Mouse (Mus musculus) hindbrain, postnatal 0 days (tissue): ENCODE results near the gene Ostf1. TPM values are rescaled to one million over a fixed set of nuclear protein-coding genes. Genes with fewer than 3 reads are reported as not detected.
A peak's percentile ranks its signal among the peaks of the same experiment; 100 is the strongest.

Source experiments
- ATAC-seq: fragments of 200-750 bp; cut with Nextera tagmentation; 2 replicates; pipeline ENCODE4 v1.8.0; 2017; ENCODE audit warnings: mild to moderate bottlenecking, moderate TSS enrichment, moderate library complexity
- DNase-seq: peaks from one replicate; pipeline ENCODE4 v3.0.0-alpha.2; 2015; ENCODE audit warnings: low spot score
- H3K27ac ChIP-seq: fragments of 300-500 bp; sonication (generic); 2 replicates; pipeline ENCODE4 v1.5.1; 2014; ENCODE audit warnings: mild to moderate bottlenecking
- H3K27me3 ChIP-seq: fragments of 300-500 bp; sonication (generic); 2 replicates; pipeline ENCODE4 v1.6.1; 2014; ENCODE audit warnings: low read length, mixed read lengths; ENCODE audit not compliant: insufficient read depth
- H3K36me3 ChIP-seq: fragments of 300-500 bp; sonication (generic); 2 replicates; pipeline ENCODE4 v1.6.1; 2014; ENCODE audit warnings: low read length, mixed read lengths; ENCODE audit not compliant: insufficient read depth
- H3K4me1 ChIP-seq: fragments of 300-500 bp; sonication (generic); 2 replicates; pipeline ENCODE4 v1.6.1; 2014; ENCODE audit warnings: antibody characterized with exemption, low read length, mixed read lengths; ENCODE audit not compliant: insufficient read depth
- H3K4me2 ChIP-seq: fragments of 300-500 bp; sonication (generic); 2 replicates; pipeline ENCODE4 v1.6.1; 2014; ENCODE audit warnings: low read depth, mild to moderate bottlenecking, low read length, moderate library complexity, mixed read lengths
- H3K4me3 ChIP-seq: fragments of 300-500 bp; sonication (generic); 2 replicates; pipeline ENCODE4 v1.5.1; 2014; ENCODE audit warnings: low read length
- H3K9ac ChIP-seq: fragments of 300-500 bp; sonication (generic); replicated peaks from 2 replicates; pipeline ENCODE4 v1.6.1; 2014; ENCODE audit warnings: mild to moderate bottlenecking, low read length, moderate library complexity, mixed read lengths
- H3K9me3 ChIP-seq: fragments of 300-500 bp; sonication (generic); 2 replicates; pipeline ENCODE4 v1.6.1; 2016; ENCODE audit warnings: low read length, mixed read lengths
- CTCF ChIP-seq: IDR thresholded peaks from 2 replicates; pipeline ENCODE4 v1.5.1; 2016; ENCODE audit warnings: antibody characterized with exemption, control low read depth, low read depth
- WGBS: fragments of 180-500 bp; shearing (Covaris S2); extraction: QIAGEN DNeasy Blood & Tissue Kit; methylation state at CpG from one replicate; pipeline ENCODE4 v1.1.7; 2014; 5-methylcytosine and 5-hydroxymethylcytosine counted together
- polyA plus RNA-seq: library from polyadenylated mRNA; unstranded; fragments of >200 nt; fragmentation: Nextera tagmentation; extraction: Ambion mirVana; gene quantifications from 2 replicates; pipeline ENCODE4 v1.2.1, GENCODE M21; 2015
- total RNA-seq: library from RNA; depleted of rRNA; stranded (reverse); fragments of >200 nt; gene quantifications from 2 replicates; pipeline ENCODE4 v1.2.3, GENCODE M21; 2014; rRNA removed

Gene Ostf1
- 42.4 and 46.0 TPM in 2 replicates for total RNA-seq
- polyA plus RNA-seq: 67.9 and 78.0 TPM in 2 replicates

GRCm38 (mm10) chr19:18631644-18632219 lies at the start of gene Ostf1, which contains the start of gene Nmrk1:
Ostf1 (minus strand) TSS chr19:18631823.
Nmrk1 (plus strand) TSS chr19:18631950.
- WGBS: under 1% methylated on average over 51 of the region's 51 CpGs

GRCm38 (mm10) chr19:18673116-18673515 lies 41.5 kb upstream of the Ostf1 start:
- H3K4me2 ChIP-seq: peak overlapping the region; percentile 69
- peaks cover 17% of the 10 kb centered on the region for H3K4me1 ChIP-seq
- DNase-seq: no peak
- peak overlapping the region; percentile 79 for H3K4me3 ChIP-seq
- no peaks in the 10 kb centered on the region for H3K27me3 ChIP-seq
- no peak overlapping the region for H3K27ac ChIP-seq
- no peak overlapping the region; the same call in 1 of the 2 replicates for H3K9ac ChIP-seq
- H3K9me3 ChIP-seq: no peaks in the 10 kb centered on the region
- H3K36me3 ChIP-seq: no peaks in the 10 kb centered on the region
- WGBS: 12% methylated on average over 4 of the region's 4 CpGs
- ATAC-seq: no peak
- no peak for TF ChIP-seq CTCF

More at GRCm38 (mm10) chr19:18631644-18632219, at the start of gene Ostf1, which contains the start of gene Nmrk1:
- Histone ChIP-seq H3K36me3 (no peaks in the 10 kb centered on the region), H3K4me3 (peak within 1 kb of the TSS; percentile 85), H3K27ac (peak within 1 kb of the TSS; percentile 83), H3K27me3 (no peaks in the 10 kb centered on the region), H3K9me3 (no peaks in the 10 kb centered on the region), H3K4me1 (no peaks in the 10 kb centered on the region), H3K9ac (peak within 1 kb of the TSS; percentile 59), H3K4me2 (peak within 1 kb of the TSS; percentile 90)
- peak; percentile 95 for DNase-seq
- peak; percentile 98 for ATAC-seq
- no peak for TF ChIP-seq CTCF

- Histone ChIP-seq H3K9me3 (no peaks in the 10 kb centered on the region), H3K27me3 (no peaks in the 10 kb centered on the region), H3K4me3 (peak overlapping the region; percentile 79), H3K27ac (no peak overlapping the region), H3K4me2 (peak overlapping the region; percentile 69), H3K36me3 (no peaks in the 10 kb centered on the region), H3K4me1 (peaks cover 17% of the 10 kb centered on the region), H3K9ac (no peak overlapping the region)
- DNase-seq: no peak
- ATAC-seq: no peak
- no peak for TF ChIP-seq CTCF
- WGBS: 50% methylated on average over 3 of the region's 3 CpGs
Observed at GRCm38 (mm10) chr19:18672498-18672897, 40.9 kb upstream of the Ostf1 start.

GRCm38 (mm10) chr19:18671056-18671741 lies 39.6 kb upstream of the Ostf1 start:
- ATAC-seq (peak; percentile 71; the same call in 1 of the 2 replicates), DNase-seq (peak; percentile 58)
- peak overlapping the region; percentile 87 for H3K27ac ChIP-seq
- TF ChIP-seq CTCF: no peak
- H3K9me3 ChIP-seq: no peaks in the 10 kb centered on the region
- H3K4me2 ChIP-seq: peak overlapping the region; percentile 69
- no peaks in the 10 kb centered on the region for H3K36me3 ChIP-seq
- H3K9ac ChIP-seq: peak overlapping the region; percentile 70
- 2% methylated on average over 60 of the region's 64 CpGs for WGBS
- no peaks in the 10 kb centered on the region for H3K27me3 ChIP-seq
- peaks cover 17% of the 10 kb centered on the region for H3K4me1 ChIP-seq
- peak overlapping the region; percentile 79 for H3K4me3 ChIP-seq

GRCm38 (mm10) chr19:18670608-18671007 lies 39.0 kb upstream of the Ostf1 start, which contains the start of gene Carnmt1:
Carnmt1 (plus strand) TSS chr19:18670764.
- under 1% methylated on average over 48 of the region's 58 CpGs for WGBS
- peak within 1 kb of the TSS; percentile 70 for H3K9ac ChIP-seq
- H3K4me1 ChIP-seq: peaks cover 17% of the 10 kb centered on the region
- H3K27me3 ChIP-seq: no peaks in the 10 kb centered on the region
- H3K4me3 ChIP-seq: peak within 1 kb of the TSS; percentile 79
- no peaks in the 10 kb centered on the region for H3K9me3 ChIP-seq
- H3K36me3 ChIP-seq: no peaks in the 10 kb centered on the region
- ATAC-seq (peak; percentile 98), DNase-seq (peak; percentile 99)
- H3K4me2 ChIP-seq: peak within 1 kb of the TSS; percentile 69
- no peak for TF ChIP-seq CTCF
- H3K27ac ChIP-seq: peak within 1 kb of the TSS; percentile 87

GRCm38 (mm10) chr19:18669551-18669950 lies 37.9 kb upstream of the Ostf1 start:
- Histone ChIP-seq H3K9me3 (no peaks in the 10 kb centered on the region), H3K27me3 (no peaks in the 10 kb centered on the region), H3K4me2 (no peak overlapping the region), H3K36me3 (no peaks in the 10 kb centered on the region), H3K4me1 (peaks cover 17% of the 10 kb centered on the region), H3K27ac (peak overlapping the region; percentile 4; the same call in 1 of the 2 replicates), H3K4me3 (no peak overlapping the region), H3K9ac (no peak overlapping the region)
- 83% methylated on average over 7 of the region's 7 CpGs for WGBS
- DNase-seq (peak; percentile 57), ATAC-seq (no peak)
- no peak for TF ChIP-seq CTCF

- no peak for TF ChIP-seq CTCF
- Histone ChIP-seq H3K4me2 (no peak overlapping the region), H3K27me3 (no peaks in the 10 kb centered on the region), H3K36me3 (no peaks in the 10 kb centered on the region), H3K9me3 (no peaks in the 10 kb centered on the region), H3K4me3 (no peak overlapping the region), H3K27ac (no peak overlapping the region; the same call in 1 of the 2 replicates), H3K9ac (no peak overlapping the region), H3K4me1 (peaks cover 2% of the 10 kb centered on the region)
- DNase-seq (peak; percentile 68), ATAC-seq (no peak)
- WGBS: 62% methylated on average over 7 of the region's 7 CpGs
Observed at GRCm38 (mm10) chr19:18666966-18667365, 35.3 kb upstream of the Ostf1 start.
